Mouse (Mus musculus): ENCODE measurements around the gene Bcl2l13. TPM values are rescaled to one million over a fixed set of nuclear protein-coding genes. Genes with fewer than 3 reads are reported as not detected.
"Not testable (repeated sequence)": the region's sequence is repeated elsewhere in the genome, so short reads cannot be mapped to it uniquely, and the experiment has no call there.

The Bcl2l13 gene
- total RNA-seq, 4 experiments from 2014 or later = 34.1 to 53.4 (median 45.8) TPM

DNA sequence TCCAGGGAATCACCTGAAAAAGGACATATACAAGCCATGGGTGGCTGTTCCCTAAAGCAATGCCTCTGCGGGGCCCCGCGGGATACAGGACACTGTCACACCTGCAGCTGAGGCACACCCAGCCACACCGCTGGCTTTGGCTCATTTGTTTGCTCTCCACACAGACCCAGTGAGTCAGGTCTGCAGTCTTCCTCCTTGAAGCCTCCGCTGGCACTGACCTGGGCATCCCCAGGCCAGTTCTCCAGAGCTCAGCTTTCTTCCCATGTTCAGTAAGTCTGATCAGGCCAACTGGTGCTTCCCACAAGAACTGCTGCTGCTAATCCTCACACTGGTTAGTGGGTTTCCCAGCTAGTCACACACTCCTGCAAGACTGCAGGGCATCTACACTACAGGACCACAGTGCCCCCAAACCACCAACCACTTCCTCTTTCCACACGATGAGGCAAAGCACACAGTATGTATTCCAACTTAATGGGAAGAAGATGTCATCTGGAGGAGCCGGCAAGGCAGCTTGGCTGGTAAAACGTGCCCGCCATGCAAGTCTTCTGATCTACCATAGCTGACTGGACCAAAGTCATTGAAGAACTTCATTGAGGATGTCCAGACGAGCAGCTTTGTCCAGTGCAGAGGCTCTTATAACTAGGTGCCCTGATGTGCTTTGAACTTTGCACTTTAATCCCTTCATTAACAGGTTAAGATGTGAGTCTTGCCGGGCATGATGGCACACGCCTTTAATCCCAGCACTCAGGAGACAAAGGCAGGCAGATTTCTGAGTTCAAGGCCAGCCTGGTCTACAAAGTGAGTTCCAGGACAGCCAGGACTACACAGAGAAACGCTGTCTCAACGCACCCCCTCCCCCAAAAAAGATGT is 66.0 kb downstream of the Bcl2l13 start:
- no peak for DNase-seq (ENCODE audit: low spot score in 2 of 2)

DNA sequence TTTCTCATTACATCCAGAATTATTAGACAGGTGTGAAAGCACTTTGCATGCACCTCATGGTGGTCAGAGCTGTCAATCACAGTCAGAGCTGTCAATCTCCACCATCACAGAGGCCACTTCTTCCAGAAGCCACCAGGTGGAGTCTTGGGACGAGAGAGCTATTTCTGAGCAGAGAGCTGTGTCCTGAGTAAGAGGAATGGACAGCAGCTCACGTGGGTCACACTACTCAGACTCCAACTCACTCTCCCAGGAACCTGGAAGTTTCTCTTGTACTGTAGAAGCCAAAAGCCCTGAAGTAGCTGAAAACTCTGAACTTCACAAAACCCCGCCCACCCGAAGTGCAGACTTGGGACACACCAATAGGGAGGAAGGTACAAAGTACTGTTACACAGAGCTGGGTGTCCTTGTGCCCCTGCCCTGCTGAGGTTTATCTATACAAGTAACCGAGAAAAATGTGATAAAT is 67.5 kb downstream of the Bcl2l13 start:
- no peak for DNase-seq (ENCODE audit: low spot score in 2 of 2)

DNA sequence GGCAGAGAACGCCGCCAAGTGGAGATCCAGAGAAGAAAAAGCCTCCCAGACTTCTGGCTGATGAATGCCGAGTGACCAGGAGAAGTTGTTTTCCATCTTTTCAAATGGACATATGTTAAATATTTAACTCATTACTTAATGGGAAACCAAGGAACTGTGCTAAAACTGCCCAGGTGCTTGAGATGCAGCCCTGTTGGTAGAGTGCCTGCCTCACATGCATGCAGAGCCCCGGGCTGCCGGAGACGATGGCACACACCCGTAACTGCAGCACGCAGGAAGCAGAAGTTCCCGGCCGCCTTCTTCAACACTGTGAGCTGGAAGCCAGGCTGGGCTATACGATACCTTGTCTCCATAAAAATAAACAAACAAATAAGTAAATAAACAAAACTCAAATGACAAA is 67.9 kb downstream of the Bcl2l13 start:
- DNase-seq (ENCODE audit: low spot score in 2 of 2) = no peak

DNA sequence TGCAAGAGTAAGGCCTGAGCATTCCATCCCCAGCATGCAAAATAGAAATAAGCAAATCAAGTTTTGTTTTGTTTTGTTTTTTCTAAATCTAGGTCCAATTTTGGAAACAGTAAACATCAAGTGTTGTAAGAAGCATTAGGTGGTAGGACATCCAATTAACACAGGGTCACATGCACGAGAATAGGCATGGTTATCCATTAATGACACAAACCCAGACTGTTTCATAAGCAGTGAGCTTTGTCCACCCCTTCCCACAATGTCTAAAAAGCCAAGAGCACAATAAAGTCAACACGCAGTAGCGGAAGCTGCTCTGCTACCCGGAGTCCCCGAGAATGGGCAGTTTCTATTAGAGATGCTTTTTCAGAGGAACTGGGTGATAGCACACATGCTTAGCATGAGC is 69.1 kb downstream of the Bcl2l13 start:
- no peak for DNase-seq (ENCODE audit: low spot score in 2 of 2)

DNA sequence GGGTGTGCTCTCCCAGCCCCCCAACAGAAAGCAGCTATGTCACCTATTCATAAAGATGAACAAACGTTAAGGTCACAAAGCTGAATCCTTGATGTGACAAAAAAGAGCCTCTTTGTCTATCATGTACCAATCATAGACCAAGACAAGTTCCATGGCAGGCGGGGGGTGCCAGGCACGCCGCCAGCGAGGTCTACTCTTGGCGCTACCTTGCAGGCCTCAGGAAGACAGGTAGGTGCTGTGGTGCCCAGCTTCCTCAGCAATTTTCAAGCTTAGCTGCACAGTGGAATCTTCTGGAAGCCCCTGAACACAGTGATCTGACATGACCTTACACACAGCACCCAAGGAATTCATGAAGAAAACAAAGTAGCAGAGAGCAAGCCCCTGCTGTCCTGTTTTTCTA is 70.5 kb downstream of the Bcl2l13 start:
- no peak for DNase-seq (ENCODE audit: low spot score in 2 of 2)

DNA sequence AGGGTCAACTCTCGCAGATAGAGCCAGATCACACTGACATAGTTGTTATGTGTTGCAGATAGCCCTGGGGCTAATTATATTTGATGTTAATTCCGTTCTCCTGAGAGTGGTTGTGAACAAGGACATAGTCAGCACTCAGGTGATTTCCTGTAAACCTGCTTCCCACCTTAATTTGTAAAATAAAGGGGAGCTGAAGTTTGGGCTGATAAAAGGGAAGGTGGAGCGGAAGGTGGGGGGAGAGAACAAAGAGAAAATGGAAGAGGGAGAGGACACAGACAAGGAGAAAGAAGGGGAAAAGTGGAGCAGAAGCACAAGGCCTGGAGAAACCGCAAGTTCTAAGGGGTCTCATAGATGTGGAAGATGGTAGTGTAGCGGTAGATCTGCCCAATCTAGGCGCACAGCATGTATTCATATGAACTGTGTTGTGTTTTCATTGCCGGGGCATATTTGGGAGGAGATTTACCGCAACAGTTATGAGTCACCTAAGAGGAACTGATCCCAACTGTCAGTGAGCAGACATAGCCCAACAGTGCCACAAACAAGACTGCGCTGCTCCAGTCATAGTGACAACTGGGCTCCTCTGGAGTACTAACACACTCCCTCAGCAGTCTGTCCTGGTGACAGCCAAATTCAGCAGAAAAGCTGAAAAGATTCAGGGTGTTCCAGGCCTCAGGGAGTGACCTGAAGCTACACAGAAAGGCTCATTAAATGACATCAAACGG is 72.0 kb downstream of the Bcl2l13 start:
- DNase-seq (ENCODE audit: low spot score in 2 of 2) = not testable (repeated sequence)

DNA sequence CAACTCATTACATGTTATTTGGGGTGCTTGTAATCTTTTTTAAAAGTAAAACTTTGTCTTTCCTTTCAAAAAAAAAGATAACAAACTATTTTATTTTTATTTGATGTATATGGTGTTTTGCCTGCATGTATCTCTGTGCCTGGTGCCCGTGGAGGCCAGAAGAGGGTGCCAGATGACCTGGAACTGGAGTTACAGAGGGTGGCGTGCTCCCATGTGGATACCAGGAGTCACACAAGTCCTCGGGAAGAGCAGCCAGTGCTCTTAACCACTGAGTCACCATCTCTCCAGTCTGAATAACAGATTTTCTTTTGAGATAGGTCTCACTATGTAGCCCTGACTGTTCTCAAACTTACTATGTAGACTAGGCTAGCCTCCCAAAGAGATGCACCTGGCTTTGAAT is 73.5 kb downstream of the Bcl2l13 start:
- DNase-seq (ENCODE audit: low spot score in 2 of 2) = no peak

DNA sequence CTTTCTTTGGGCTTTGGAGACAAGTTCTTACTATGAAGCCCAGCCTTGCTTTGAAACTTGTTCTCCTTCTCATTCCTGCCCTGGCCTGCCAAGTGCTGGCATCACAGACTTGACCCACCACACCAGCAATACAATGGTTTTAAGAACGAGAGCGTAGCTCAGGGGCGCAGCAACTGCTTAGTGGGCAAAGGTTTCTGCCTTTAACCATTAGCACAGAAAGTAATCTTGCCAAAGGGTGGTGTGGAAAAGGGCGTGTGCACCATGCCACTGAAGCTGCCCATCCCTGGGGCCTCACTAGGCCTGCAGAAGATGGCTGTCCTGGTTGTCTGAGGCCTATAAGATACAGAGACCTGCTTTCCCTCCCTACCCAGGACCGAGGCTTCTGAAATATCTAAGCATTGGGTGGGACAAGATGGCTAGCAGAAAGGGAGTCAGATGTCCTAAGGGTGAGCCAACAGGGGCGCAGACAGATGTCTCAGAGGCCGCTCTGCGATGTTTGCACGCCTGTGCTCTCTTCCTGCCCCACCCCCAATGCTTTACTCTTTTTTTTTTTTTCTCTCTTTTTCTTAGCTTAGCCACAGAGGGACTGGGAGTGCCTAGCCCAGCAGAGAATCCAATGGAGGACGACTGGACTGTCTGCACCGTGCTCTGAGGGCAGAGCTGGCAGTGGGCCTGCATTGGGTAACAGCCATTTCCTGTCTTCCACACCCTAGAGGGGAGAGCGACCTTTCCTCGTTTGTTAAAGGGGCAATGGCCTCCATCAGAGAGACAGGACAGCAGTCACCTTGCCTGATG is 75.4 kb downstream of the Bcl2l13 start:
- DNase-seq (ENCODE audit: low spot score in 2 of 2) = no peak

DNA sequence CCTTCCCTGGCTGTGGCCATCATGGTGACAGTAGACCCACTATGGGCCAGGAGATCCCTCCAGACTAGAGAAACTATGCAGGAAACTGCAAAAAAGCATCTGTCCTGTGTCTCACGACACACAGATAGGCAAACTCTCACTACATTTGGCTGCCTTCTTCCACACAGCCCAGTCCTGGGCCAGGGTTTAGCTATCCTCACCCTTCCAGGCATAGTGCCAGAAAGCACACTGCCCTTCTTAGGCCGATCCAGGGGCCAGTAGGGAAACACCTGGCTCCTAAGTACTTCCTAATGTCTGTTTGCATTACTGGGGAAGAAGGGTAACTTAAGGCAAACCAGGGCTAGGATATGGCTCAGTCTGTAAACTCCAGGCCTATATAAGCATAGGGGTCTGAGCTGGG is 76.9 kb downstream of the Bcl2l13 start:
- DNase-seq (ENCODE audit: low spot score in 2 of 2) = no peak

DNA sequence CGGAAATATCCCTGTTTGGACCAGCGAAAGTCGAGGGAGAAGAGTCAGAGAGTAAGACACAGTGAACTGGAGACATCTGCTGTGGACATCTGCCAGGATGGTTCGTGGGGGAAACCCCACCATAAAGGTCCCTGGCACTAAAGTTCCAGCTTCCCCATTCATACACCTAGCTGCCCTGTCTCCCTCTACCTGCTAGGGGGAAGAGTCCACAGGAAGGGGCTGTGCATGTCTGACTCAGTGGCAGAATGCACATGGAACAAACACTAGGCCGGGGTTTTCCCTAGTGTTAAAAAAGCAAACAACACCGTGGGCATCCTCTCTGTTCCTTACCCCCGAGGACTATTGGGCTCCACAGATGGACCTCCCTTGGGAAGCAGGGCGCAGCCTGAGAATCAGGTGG is 77.8 kb downstream of the Bcl2l13 start:
- DNase-seq (ENCODE audit: low spot score in 2 of 2) = no peak

DNA sequence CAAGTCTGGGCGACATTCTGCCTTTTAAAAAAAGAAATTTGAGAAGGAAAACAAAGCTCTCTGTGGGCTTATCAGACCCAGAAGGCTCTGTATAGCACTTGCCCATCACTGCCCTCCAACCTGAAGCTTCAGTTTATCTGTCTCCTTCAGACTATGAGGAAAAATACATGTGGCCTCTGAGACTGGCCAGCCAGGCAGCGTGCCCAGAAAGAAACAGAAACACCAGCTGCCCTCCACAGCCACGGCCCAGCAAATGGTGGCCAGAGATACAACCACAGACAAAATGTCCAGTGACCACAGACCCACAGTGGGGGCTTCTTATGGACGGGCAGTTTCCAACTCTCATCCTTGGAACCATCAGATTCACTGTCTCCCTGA is 78.5 kb downstream of the Bcl2l13 start:
- DNase-seq (ENCODE audit: low spot score in 2 of 2) = no peak

DNA sequence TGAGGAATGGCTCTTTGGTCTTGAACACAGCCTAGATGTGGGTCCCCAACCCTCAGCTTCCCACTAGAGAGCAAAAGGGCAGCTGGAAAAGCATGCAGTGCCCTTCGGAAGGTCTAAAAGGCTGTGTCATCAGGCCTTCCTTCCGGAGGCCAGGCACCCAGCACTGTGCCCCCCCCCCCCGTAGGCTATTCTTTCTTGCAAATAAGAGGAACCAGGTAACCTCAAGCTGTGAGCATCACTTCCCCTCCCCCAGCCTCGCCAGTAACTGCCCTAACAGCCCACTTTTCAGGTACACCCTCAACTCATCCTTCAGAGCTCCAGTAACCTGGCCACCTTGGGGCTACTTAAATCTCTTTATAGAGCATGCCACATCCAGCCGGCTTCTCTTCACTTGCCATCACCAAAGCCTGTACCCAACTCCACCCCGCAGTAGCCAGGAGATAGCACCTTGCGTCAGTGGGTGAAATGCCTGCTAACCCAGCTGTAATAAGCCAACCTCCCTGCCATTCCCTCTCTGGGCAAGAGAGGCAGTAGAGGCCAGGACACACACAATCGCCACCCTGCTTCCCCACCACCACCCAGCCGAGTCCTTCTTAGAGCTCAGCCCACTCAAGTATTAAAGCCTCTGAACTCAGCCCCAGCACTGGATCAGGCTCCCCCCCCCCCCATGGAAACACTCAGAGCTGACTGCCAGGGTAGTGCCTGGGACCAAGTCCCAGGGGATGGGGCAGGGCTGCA is 79.1 kb downstream of the Bcl2l13 start:
- no peak for DNase-seq (ENCODE audit: low spot score in 2 of 2)

DNA sequence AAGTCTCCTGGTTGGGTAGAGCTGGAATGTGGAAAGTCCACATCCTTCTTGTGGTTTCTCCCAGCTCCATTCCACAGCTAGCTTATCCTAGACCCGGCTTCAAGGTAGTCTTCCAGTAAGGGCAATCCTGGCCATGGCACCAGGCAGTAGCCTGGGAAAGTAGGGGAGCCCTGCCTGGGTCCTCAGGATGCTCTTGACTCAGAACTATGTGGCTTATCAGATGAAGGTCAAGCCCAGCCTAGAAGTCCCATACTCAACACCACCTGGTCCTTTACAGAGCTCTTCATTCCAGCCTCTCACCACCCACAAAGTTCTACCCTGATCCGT is 79.6 kb downstream of the Bcl2l13 start:
- no peak for DNase-seq (ENCODE audit: low spot score in 2 of 2)

DNA sequence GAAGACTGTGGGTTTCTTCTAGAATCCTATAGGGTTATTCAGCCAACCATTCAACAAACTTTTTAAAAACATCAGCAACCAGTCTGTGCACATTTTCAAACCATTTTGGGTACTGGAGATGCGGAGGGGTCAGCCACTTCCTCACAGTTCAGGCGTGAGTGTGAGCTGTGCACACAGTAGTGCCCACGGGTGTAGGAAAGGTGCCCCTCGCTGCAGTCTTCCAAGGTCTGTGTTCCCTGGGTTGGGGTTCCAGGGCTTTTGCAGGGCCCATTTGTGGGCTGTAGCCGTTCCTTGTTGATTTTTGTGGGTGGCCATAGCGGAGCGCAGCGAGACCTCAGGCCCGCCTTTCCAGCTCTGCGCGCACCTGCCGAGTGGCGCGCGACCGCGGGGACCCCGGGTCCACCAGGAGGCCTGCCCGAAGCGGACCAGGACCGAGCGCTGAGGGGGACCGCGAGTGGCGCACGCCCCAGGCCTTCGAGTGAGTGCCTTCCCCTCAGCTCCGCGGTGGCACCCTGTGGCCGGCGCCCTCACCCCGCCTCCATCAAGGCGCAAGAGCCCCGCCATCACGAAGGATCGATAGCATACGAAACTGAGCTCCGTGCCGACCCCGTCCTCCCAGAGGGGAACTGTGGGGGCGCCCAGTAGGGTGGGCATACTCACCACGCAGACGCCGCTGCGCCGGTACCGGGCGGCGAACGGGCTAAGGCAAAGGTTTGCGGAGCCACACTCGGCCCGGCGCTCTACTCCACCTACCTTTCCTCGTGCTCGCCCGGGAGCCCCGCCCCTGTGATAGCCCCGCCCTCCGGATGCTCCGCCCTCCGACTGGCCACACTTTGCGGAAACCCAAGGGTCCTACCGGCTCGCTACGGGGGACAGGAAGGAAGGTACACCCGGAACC is 80.3 kb downstream of the Bcl2l13 start, which contains the start of gene Bid:
Gene Bid, minus strand, starts transcription at position 780 of the 898 bp plus-strand sequence.
- DNase-seq (ENCODE audit: low spot score in 2 of 2) = peak; percentile 57 to 65

DNA sequence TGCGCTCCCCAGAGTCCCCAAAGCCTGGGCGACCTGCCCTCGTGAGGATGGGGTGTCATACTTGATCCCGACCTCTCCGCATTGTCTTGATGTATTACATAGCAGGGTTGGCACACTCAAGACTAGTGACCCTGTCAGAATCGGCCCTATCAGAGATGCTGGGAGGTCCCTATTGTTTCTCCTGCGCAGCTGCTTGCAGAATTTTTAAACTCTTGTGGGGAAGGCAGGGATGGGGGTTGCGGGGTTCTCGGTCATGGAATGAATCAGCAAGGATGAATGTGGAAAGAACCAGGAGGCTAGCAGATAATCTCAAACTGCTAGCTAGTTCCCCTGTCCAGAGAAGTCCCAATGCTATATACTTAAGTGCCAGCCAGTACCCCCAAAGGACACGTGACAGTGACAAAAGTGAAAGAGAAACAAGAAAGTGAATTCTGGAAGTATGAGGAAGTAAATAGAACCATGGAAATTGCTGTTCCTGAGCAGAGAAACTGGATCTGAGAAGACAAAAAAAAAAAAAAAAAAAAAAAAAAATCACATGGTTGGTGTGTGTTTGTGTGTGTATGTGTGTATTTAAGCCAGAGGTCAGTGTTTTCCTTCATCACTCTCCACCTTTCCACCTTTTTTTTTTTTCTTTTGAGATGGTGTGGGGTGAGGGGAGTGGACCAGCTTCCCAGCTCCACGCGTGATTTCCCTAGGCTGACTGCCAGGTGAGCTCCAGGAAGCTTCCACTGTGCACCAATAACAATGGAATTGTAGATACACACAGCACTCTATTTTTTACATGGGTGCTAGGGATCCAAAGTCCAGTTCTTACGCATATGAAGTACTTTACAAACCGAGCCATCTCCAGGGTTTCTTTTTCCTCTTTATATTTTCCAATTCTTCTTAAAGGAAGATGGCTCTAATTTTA is 81.2 kb downstream of the Bcl2l13 start:
- not testable (repeated sequence) for DNase-seq (ENCODE audit: low spot score in 2 of 2)

DNA sequence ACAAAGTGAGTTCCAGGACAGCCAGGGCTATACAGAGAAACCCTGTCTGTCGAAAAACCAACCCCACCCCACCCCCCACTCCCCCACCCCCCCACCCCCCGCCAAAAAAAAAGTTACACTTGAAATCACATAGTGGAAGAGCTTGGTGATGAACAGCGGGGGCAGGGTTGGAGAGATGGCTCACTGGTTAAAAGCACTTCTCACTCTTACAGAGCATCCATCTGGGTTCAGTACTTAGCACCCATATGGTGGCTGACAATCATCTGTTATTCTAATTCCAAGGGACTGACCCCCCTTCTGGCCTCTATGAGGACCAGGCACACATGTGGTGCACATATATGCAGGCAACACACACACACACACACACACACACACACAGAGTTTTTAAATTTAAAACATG is 82.0 kb downstream of the Bcl2l13 start:
- DNase-seq (ENCODE audit: low spot score in 2 of 2) = no peak

DNA sequence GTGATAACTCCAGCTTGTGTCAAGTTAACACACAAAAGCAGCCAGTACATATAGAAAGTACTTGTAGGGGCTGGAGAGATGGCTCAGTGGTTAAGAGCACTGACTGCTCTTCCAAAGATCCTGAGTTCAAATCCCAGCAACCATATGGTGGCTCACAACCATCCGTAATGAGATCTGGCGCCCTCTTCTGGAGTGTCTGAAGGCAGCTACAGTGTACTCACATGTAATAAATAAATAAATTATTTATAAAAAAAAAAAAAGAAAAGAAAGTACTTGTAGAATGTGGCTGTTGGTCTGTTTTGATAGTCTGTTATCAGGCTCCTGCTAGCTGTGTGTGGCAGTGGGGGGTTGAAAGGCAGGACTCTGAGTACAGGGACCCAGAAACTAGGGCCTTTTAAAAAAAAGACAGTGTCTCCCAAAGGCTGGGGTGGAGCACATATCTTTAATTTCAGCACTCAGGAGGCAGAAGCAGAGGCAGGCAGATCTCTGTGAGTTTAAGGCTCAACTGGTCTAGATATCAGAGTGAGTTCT is 88.8 kb downstream of the Bcl2l13 start:
- not testable (repeated sequence) for DNase-seq (ENCODE audit: low spot score in 2 of 2)

DNA sequence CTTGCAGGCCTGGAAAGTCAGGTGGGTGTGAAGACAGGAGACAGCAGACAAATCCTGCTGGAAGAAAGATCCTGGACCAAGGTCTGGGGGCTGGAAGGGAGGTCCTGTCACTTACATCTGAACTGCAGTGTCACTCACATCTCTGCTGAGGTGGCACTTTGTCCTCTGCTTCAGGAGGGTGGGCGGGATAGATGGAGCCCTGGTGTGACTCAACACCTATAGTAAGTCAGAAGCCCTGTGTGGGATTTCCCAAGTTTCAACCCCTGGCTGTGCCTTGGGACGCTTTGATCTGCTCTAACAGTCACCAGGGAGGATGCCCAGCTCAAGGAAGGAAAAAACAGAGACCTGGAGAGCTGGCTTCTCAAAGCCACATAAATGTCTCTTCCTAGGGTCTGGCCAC is 90.9 kb downstream of the Bcl2l13 start:
- no peak for DNase-seq (ENCODE audit: low spot score in 2 of 2)

DNA sequence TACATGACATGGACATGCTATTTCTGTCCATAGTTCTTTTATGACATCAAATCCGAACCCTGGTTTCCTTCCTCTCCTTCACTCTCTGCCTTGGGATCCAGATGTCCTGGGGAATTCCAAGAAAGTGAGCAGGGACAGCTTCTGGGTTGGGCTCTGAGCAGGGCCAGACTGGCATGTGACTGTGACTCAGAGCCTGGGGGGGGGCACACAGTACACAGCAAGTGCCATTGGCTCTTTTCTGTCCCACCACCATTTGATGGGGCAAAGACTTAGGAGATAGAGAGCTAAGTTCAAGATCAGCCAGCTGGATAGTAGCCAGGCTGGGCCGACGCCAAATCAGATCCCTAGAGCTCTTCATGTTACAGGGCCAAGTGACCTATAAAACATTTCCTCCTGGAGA is 91.8 kb downstream of the Bcl2l13 start:
- DNase-seq (ENCODE audit: low spot score in 2 of 2) = no peak
